Mouse (Mus musculus) urinary bladder, adult 18-20 months (tissue): ENCODE measurements around the gene H2-Aa.
A peak's percentile ranks its signal among the peaks of the same experiment; 100 is the strongest.

Experiments
- DNase-seq, 2 experiments: peaks; one replicate each; pipeline ENCODE4 v3.0.0; 2022; ENCODE audit warnings: low spot score in 2 of 2, mixed read lengths in 2 of 2

Gene H2-Aa

GRCm38 (mm10) chr17:34263811-34264371 lies 23.7 kb downstream of the H2-Aa start:
- DNase-seq: no peak

- peak; percentile 38 to 56 for DNase-seq
Observed at GRCm38 (mm10) chr17:34263068-34263467, 24.6 kb downstream of the H2-Aa start.

- DNase-seq: peak in 1 of 2 experiments; percentile 32
Observed at GRCm38 (mm10) chr17:34261502-34261901, 26.1 kb downstream of the H2-Aa start.

GRCm38 (mm10) chr17:34260551-34260950 lies 27.1 kb downstream of the H2-Aa start:
- no peak for DNase-seq

- peak; percentile 68 to 82 for DNase-seq
Observed at GRCm38 (mm10) chr17:34257594-34258375, 29.8 kb downstream of the H2-Aa start, which contains the start of gene H2-Ab1. Gene H2-Ab1 (plus strand): TSS chr17:34257689.

- no peak for DNase-seq
Observed at GRCm38 (mm10) chr17:34256501-34256900, 31.1 kb downstream of the H2-Aa start.

- DNase-seq: no peak
Observed at GRCm38 (mm10) chr17:34251666-34252065, 36.0 kb downstream of the H2-Aa start.

GRCm38 (mm10) chr17:34249878-34250277 lies 37.7 kb downstream of the H2-Aa start:
- DNase-seq: no peak

- DNase-seq: no peak
Observed at GRCm38 (mm10) chr17:34249361-34249760, 38.3 kb downstream of the H2-Aa start.

- DNase-seq: no peak
Observed at GRCm38 (mm10) chr17:34248764-34249163, 38.9 kb downstream of the H2-Aa start.

- no peak for DNase-seq
Observed at GRCm38 (mm10) chr17:34247047-34247446, 40.6 kb downstream of the H2-Aa start.

GRCm38 (mm10) chr17:34244656-34245055 lies 43.0 kb downstream of the H2-Aa start:
- no peak for DNase-seq

GRCm38 (mm10) chr17:34240916-34241315 lies 46.7 kb downstream of the H2-Aa start:
- DNase-seq: no peak

GRCm38 (mm10) chr17:34240366-34240765 lies 47.3 kb downstream of the H2-Aa start:
- no peak for DNase-seq

- no peak for DNase-seq
Observed at GRCm38 (mm10) chr17:34239601-34240041, 48.0 kb downstream of the H2-Aa start.

GRCm38 (mm10) chr17:34238706-34239105 lies 48.9 kb downstream of the H2-Aa start, which contains the start of gene H2-Ob:
Gene H2-Ob (plus strand): TSS chr17:34238903.
- DNase-seq: no peak

GRCm38 (mm10) chr17:34237741-34238140 lies 49.9 kb downstream of the H2-Aa start:
- no peak for DNase-seq

GRCm38 (mm10) chr17:34236691-34237090 lies 50.9 kb downstream of the H2-Aa start:
- DNase-seq: no peak

- peak; percentile 50 to 65 for DNase-seq
Observed at GRCm38 (mm10) chr17:34234926-34235325, 52.7 kb downstream of the H2-Aa start.
